Mouse (Mus musculus) embryo, embryonic 11.5 days (tissue): Measurements from ENCODE around the gene Gm49380.

ENCODE experiments used
- DNase-seq: peaks from one replicate; pipeline ENCODE4 v3.0.0-alpha.2; 2012; ENCODE audit warnings: low read depth, low spot score

Gm49380 gene

GRCm38 (mm10) chr9:44113105-44113789 lies at the start of gene Gm49380, which contains the start of gene Rnf26:
TSS of gene Gm49380 (minus strand) at chr9:44113500.
TSS of gene Rnf26 (minus strand) at chr9:44113517.
- DNase-seq = peak; percentile 93

GRCm38 (mm10) chr9:44159886-44160285 lies 46.6 kb upstream of the Gm49380 start:
- DNase-seq = no peak

- DNase-seq = no peak
These were observed 34.0 kb upstream of the Gm49380 start for GRCm38 (mm10) chr9:44147290-44147689.

- no peak for DNase-seq
These were observed 31.4 kb upstream of the Gm49380 start for GRCm38 (mm10) chr9:44144718-44145060.

- DNase-seq = no peak
These were observed 30.9 kb upstream of the Gm49380 start for GRCm38 (mm10) chr9:44144023-44144717.

- DNase-seq = no peak
These were observed 30.1 kb upstream of the Gm49380 start for GRCm38 (mm10) chr9:44143421-44143820.

GRCm38 (mm10) chr9:44141951-44142350 lies 28.7 kb upstream of the Gm49380 start:
- no peak for DNase-seq

- DNase-seq = no peak
These were observed 24.5 kb upstream of the Gm49380 start for GRCm38 (mm10) chr9:44137846-44138245.

GRCm38 (mm10) chr9:44135731-44136411 lies 22.6 kb upstream of the Gm49380 start:
- DNase-seq = no peak

- no peak for DNase-seq
These were observed 21.8 kb upstream of the Gm49380 start for GRCm38 (mm10) chr9:44134851-44135730.

- DNase-seq = no peak
These were observed 21.0 kb upstream of the Gm49380 start, which contains the start of gene Mcam for GRCm38 (mm10) chr9:44134101-44134850. TSS of gene Mcam (plus strand) at chr9:44134469.

GRCm38 (mm10) chr9:44133287-44133686 lies 20.0 kb upstream of the Gm49380 start:
- no peak for DNase-seq

GRCm38 (mm10) chr9:44132200-44132599 lies 18.9 kb upstream of the Gm49380 start:
- no peak for DNase-seq

GRCm38 (mm10) chr9:44131276-44131590 lies 17.9 kb upstream of the Gm49380 start:
- no peak for DNase-seq

- DNase-seq = no peak
These were observed 17.4 kb upstream of the Gm49380 start for GRCm38 (mm10) chr9:44130581-44131275.

GRCm38 (mm10) chr9:44130034-44130433 lies 16.7 kb upstream of the Gm49380 start:
- DNase-seq = peak; percentile 45

- DNase-seq = no peak
These were observed 16.3 kb upstream of the Gm49380 start for GRCm38 (mm10) chr9:44129633-44130032.

GRCm38 (mm10) chr9:44127351-44127801 lies 14.1 kb upstream of the Gm49380 start:
- DNase-seq = no peak

GRCm38 (mm10) chr9:44126746-44127145 lies 13.4 kb upstream of the Gm49380 start:
- DNase-seq = no peak
